Mouse (Mus musculus) liver, embryonic 15.5 days (tissue): ENCODE measurements at regions not wholly inside any gene's neighbourhood (a gene's known extent, or its start where the extent isn't known, plus 50 kb on each side); places are given as distances from the start of the nearest gene placed in this dataset.

ENCODE experiments used
- ATAC-seq: fragments of 200-750 bp; cut with Nextera tagmentation; 2 replicates; pipeline ENCODE4 v1.8.0; 2017; ENCODE audit warnings: moderate number of reproducible peaks, mild to moderate bottlenecking, moderate library complexity; ENCODE audit not compliant: insufficient read depth
- H3K27ac ChIP-seq: fragments of 300-500 bp; sonication (generic); replicated peaks from 2 replicates; pipeline ENCODE4 v1.5.1; 2015; ENCODE audit warnings: mild to moderate bottlenecking, inconsistent platforms
- H3K27me3 ChIP-seq: fragments of 300-500 bp; sonication (generic); 2 replicates; pipeline ENCODE4 v1.6.1; 2015; ENCODE audit warnings: mild to moderate bottlenecking, inconsistent platforms
- H3K36me3 ChIP-seq: fragments of 300-500 bp; sonication (generic); replicated peaks from 2 replicates; pipeline ENCODE4 v1.6.1; 2015; ENCODE audit warnings: moderate library complexity, mild to moderate bottlenecking, inconsistent platforms
- H3K4me1 ChIP-seq: fragments of 300-500 bp; sonication (generic); replicated peaks from 2 replicates; pipeline ENCODE4 v1.6.1; 2015; ENCODE audit warnings: inconsistent platforms
- H3K4me2 ChIP-seq: fragments of 300-500 bp; sonication (generic); 2 replicates; pipeline ENCODE4 v1.6.1; 2015; ENCODE audit warnings: moderate library complexity, mild to moderate bottlenecking, inconsistent platforms
- H3K4me3 ChIP-seq: fragments of 300-500 bp; sonication (generic); replicated peaks from 2 replicates; pipeline ENCODE4 v1.5.1; 2015; ENCODE audit warnings: mild to moderate bottlenecking, inconsistent platforms
- H3K9ac ChIP-seq: fragments of 300-500 bp; sonication (generic); 2 replicates; pipeline ENCODE4 v1.6.1; 2015; ENCODE audit warnings: moderate library complexity, mild to moderate bottlenecking, inconsistent platforms
- H3K9me3 ChIP-seq: fragments of 300-500 bp; sonication (generic); replicated peaks from 2 replicates; pipeline ENCODE4 v1.6.1; 2016; ENCODE audit warnings: inconsistent platforms
- whole genome bisulfite sequencing: fragments of 180-500 bp; shearing (Covaris S2); methylation state at CpG from one replicate; pipeline ENCODE4 v1.1.7; 2015; ENCODE audit warnings: mixed read lengths; ENCODE audit not compliant: insufficient replicate concordance; 5-methylcytosine and 5-hydroxymethylcytosine counted together

DNA sequence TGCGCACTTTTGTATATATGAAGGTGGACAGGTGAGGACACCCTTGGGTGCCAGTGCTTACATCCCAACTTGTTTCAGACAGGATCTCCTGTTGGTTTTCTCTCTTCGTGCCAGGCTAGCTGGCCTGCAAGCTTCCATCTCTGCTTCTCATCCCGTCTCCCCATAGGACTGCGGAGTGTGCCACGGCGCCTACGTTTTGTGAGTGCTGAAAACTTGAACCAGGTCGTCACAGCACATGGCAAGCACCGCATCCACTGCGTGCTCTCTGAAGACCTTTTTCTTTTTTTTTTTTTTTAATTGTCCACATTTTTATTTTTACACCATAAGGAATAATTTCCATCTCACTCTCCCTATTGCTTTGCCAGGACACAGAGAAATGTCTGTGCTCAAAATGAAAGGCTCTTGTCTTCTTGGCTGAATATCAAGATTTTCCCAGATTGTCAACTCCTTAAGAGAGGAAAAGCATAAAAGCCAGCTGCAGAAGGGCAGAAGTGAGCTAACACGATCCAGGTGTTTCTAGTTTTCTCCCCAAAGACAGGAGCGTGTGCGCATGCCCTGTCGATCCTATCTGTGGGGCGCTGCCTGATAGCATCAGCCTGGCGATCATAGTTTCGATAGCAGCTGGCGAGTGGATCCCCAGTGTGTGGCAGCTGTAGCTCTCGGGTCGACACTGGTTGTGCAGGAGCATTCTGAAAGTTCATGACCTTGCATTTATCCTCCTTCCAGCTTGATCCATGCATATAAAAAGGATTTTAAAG is 326.4 kb upstream of the Ddhd1 start:
- H3K4me2 ChIP-seq, result no peak overlapping the region
- no peak overlapping the region for H3K4me3 ChIP-seq
- H3K27me3 ChIP-seq, result no peaks in the 10 kb centered on the region
- H3K9me3 ChIP-seq, result no peaks in the 10 kb centered on the region
- ATAC-seq, result no peak
- H3K4me1 ChIP-seq, result 0 out of 2 replicates have a peak, but pooled peaks cover 3% of the 10 kb centered on the region
- H3K36me3 ChIP-seq, result no peaks in the 10 kb centered on the region
- WGBS, result 77% methylated on average over 20 of the region's 20 CpGs
- no peak overlapping the region for H3K9ac ChIP-seq
- H3K27ac ChIP-seq, result no peak overlapping the region

- H3K27ac ChIP-seq, result no peak overlapping the region
- no peak for ATAC-seq
These were observed 334.3 kb upstream of the Ddhd1 start for GRCm38 (mm10) chr14:45992041-45992869.

DNA sequence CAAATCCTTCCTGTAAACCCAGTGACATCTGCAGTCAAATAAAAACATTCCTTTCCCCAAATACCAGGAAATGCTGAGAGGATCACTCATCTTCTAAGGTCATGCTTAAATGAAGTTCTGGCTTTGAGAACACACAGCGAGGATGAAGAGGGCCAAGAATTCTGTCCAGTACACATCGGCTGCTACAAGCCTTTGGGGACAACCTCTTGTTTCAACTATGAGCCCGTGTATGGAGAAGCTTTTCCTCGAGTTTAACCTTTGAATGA is 334.9 kb upstream of the Ddhd1 start:
- no peaks in the 10 kb centered on the region for H3K36me3 ChIP-seq
- H3K27ac ChIP-seq, result no peak overlapping the region
- H3K27me3 ChIP-seq, result no peaks in the 10 kb centered on the region
- H3K4me1 ChIP-seq, result no peaks in the 10 kb centered on the region
- H3K4me3 ChIP-seq, result no peak overlapping the region
- no peak for ATAC-seq
- 52% methylated on average over 4 of the region's 4 CpGs for WGBS
- no peaks in the 10 kb centered on the region for H3K9me3 ChIP-seq
- no peak overlapping the region for H3K9ac ChIP-seq
- H3K4me2 ChIP-seq, result no peak overlapping the region

More at GRCm38 (mm10) chr14:45992041-45992869, 334.3 kb upstream of the Ddhd1 start:
- H3K4me3 ChIP-seq, result no peak overlapping the region
- no peaks in the 10 kb centered on the region for H3K9me3 ChIP-seq
- H3K4me1 ChIP-seq, result no peaks in the 10 kb centered on the region
- 49% methylated on average over 17 of the region's 17 CpGs for WGBS
- no peaks in the 10 kb centered on the region for H3K27me3 ChIP-seq
- H3K9ac ChIP-seq, result no peak overlapping the region
- H3K4me2 ChIP-seq, result no peak overlapping the region
- H3K36me3 ChIP-seq, result no peaks in the 10 kb centered on the region

GRCm38 (mm10) chr14:45993669-45994068 is 335.7 kb upstream of the Ddhd1 start:
- 2% methylated on average over 3 of the region's 3 CpGs for WGBS
- Histone ChIP-seq H3K27ac (no peak overlapping the region), H3K4me3 (no peak overlapping the region), H3K36me3 (no peaks in the 10 kb centered on the region), H3K9ac (no peak overlapping the region), H3K9me3 (no peaks in the 10 kb centered on the region), H3K27me3 (no peaks in the 10 kb centered on the region), H3K4me1 (no peaks in the 10 kb centered on the region), H3K4me2 (no peak overlapping the region)
- ATAC-seq, result no peak

GRCm38 (mm10) chr14:45996760-45997159 is 338.8 kb upstream of the Ddhd1 start:
- Histone ChIP-seq H3K27ac (no peak overlapping the region), H3K36me3 (no peaks in the 10 kb centered on the region), H3K9ac (no peak overlapping the region), H3K9me3 (no peaks in the 10 kb centered on the region), H3K4me2 (no peak overlapping the region), H3K27me3 (no peaks in the 10 kb centered on the region), H3K4me1 (no peaks in the 10 kb centered on the region), H3K4me3 (no peak overlapping the region)
- 40% methylated on average over 5 of the region's 5 CpGs for WGBS
- ATAC-seq, result no peak

GRCm38 (mm10) chr14:46004078-46004477 is 346.1 kb upstream of the Ddhd1 start:
- no peak overlapping the region for H3K9ac ChIP-seq
- no peak overlapping the region for H3K4me3 ChIP-seq
- 47% methylated on average over 6 of the region's 6 CpGs for WGBS
- H3K36me3 ChIP-seq, result no peaks in the 10 kb centered on the region
- no peak overlapping the region for H3K4me2 ChIP-seq
- no peaks in the 10 kb centered on the region for H3K4me1 ChIP-seq
- H3K9me3 ChIP-seq, result no peaks in the 10 kb centered on the region
- H3K27ac ChIP-seq, result no peak overlapping the region
- ATAC-seq, result no peak
- no peaks in the 10 kb centered on the region for H3K27me3 ChIP-seq

- H3K9ac ChIP-seq, result no peak overlapping the region
- no peaks in the 10 kb centered on the region for H3K9me3 ChIP-seq
- H3K4me3 ChIP-seq, result no peak overlapping the region
- H3K4me2 ChIP-seq, result no peak overlapping the region
- 47% methylated on average over 4 of the region's 4 CpGs for WGBS
- no peak overlapping the region for H3K27ac ChIP-seq
- no peaks in the 10 kb centered on the region for H3K4me1 ChIP-seq
- no peaks in the 10 kb centered on the region for H3K36me3 ChIP-seq
- no peaks in the 10 kb centered on the region for H3K27me3 ChIP-seq
- ATAC-seq, result no peak
These were observed 347.4 kb upstream of the Ddhd1 start for GRCm38 (mm10) chr14:46005307-46005706.

DNA sequence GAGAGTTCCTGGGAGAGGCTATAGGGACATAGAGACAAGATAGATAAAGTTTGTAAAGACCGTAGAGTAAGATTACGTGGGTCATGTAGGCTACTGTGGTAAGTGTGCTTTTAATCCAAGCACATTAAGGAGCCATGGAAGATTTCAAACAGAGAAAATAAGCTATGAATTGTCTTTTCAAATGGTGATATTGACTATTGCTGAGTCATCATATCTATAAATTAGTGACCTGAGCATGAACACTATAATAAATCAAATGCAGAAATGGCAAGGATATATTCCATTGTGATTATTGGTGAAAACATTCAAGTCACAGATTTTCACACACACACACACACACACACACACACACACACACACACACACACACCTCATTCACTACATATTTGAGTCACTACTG is 355.3 kb upstream of the Ddhd1 start:
- 0 out of 2 replicates have a peak, but pooled peaks cover 3% of the 10 kb centered on the region for H3K4me1 ChIP-seq
- no peak overlapping the region for H3K9ac ChIP-seq
- H3K27me3 ChIP-seq, result no peaks in the 10 kb centered on the region
- H3K27ac ChIP-seq, result no peak overlapping the region
- H3K4me2 ChIP-seq, result no peak overlapping the region
- WGBS, result 72% methylated on average over 2 of the region's 2 CpGs
- no peak for ATAC-seq
- no peak overlapping the region for H3K4me3 ChIP-seq
- no peaks in the 10 kb centered on the region for H3K36me3 ChIP-seq
- H3K9me3 ChIP-seq, result no peaks in the 10 kb centered on the region

DNA sequence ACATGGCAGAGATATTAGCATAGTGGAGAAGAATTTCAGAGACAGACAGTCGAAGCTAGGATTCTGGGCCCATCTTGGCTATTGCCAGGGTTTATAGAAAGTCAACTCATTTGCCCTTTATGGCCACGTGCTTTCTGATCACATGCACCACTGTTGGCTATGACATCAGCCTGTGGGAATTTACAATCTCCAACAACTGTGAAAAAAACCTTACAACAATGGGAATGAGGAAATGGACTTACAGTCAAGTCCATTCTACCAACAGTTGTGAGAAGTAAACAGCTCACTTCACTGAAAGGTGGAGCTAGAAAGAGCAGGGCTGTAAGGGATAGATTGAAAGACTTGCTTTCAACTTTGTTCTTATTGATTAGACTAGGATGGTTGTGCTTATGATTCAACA is 356.1 kb upstream of the Ddhd1 start:
- ATAC-seq, result no peak
- Histone ChIP-seq H3K4me3 (no peak overlapping the region), H3K9me3 (no peaks in the 10 kb centered on the region), H3K4me1 (0 out of 2 replicates have a peak, but pooled peaks cover 3% of the 10 kb centered on the region), H3K4me2 (no peak overlapping the region), H3K9ac (no peak overlapping the region), H3K27me3 (no peaks in the 10 kb centered on the region), H3K27ac (no peak overlapping the region), H3K36me3 (no peaks in the 10 kb centered on the region)
- 37% methylated on average over 2 of the region's 2 CpGs for WGBS

GRCm38 (mm10) chr14:46015682-46016400 is 357.9 kb upstream of the Ddhd1 start:
- no peak overlapping the region for H3K9ac ChIP-seq
- H3K4me2 ChIP-seq, result no peak overlapping the region
- H3K4me3 ChIP-seq, result no peak overlapping the region
- no peak overlapping the region for H3K27ac ChIP-seq
- ATAC-seq, result peak; percentile 47
- no peaks in the 10 kb centered on the region for H3K27me3 ChIP-seq
- WGBS, result 51% methylated on average over 6 of the region's 6 CpGs
- no peaks in the 10 kb centered on the region for H3K9me3 ChIP-seq
- 0 out of 2 replicates have a peak, but pooled peaks cover 3% of the 10 kb centered on the region for H3K4me1 ChIP-seq
- no peaks in the 10 kb centered on the region for H3K36me3 ChIP-seq

GRCm38 (mm10) chr14:46016701-46017106 is 358.8 kb upstream of the Ddhd1 start:
- Histone ChIP-seq H3K9me3 (no peaks in the 10 kb centered on the region), H3K4me1 (0 out of 2 replicates have a peak, but pooled peaks cover 3% of the 10 kb centered on the region), H3K27me3 (no peaks in the 10 kb centered on the region), H3K9ac (no peak overlapping the region), H3K36me3 (no peaks in the 10 kb centered on the region), H3K27ac (no peak overlapping the region), H3K4me2 (no peak overlapping the region), H3K4me3 (no peak overlapping the region)
- WGBS, result 37% methylated on average over 4 of the region's 4 CpGs
- ATAC-seq, result no peak
